ENCODE assay signal across 13 mouse cellular contexts in genomic region chr8:75320614-75321013, GRCm38 (mm10).
"Had no signal": no experiment of that assay in that cellular context is flagged by ENCODE, and none has a peak within 500 bp of the region (broad histone marks: within the 10 kb centered on the region; RNA-seq: fewer than 3 reads in every experiment).

No protein-coding gene starts in this region.

- DNase-seq: lung, adult 18-20 months; lung, embryonic 14.5 days; lung, postnatal 10 days; lung, postnatal 4 days; midbrain, embryonic 14.5 days; retina, postnatal 1 day; right cerebral cortex, adult 18-20 months; right cerebral cortex, postnatal 25 days; right cerebral cortex, postnatal 4 days; spleen, adult 18-20 months; thymus, adult 18-20 months; thymus, postnatal 14 days; thymus, postnatal 36 days had no signal
